Mouse (Mus musculus) MEL (cell line): ENCODE measurements at regions not wholly inside any gene's neighbourhood (a gene's known extent, or its start where the extent isn't known, plus 50 kb on each side); places are given as distances from the start of the nearest gene placed in this dataset.

Experiments
- DNase-seq: peaks from one replicate; pipeline ENCODE4 v3.0.0; 2011; ENCODE audit warnings: low read depth, low spot score
- H3K27ac ChIP-seq: 2 replicates; pipeline ENCODE4 v1.5.1; 2012; ENCODE audit warnings: low read depth, mild to moderate bottlenecking, control low read depth, low read length, moderate library complexity; ENCODE audit not compliant: control insufficient read depth
- H3K27me3 ChIP-seq, 2 experiments: fragments of 150-350 bp in 1 of 2; sonication (generic) in 1 of 2; 2 replicates each; pipeline ENCODE4 v1.6.1; 2012; ENCODE audit warnings: low read length in 2 of 2, mild to moderate bottlenecking in 2 of 2, improper control_type of control experiment in 1 of 2, moderate library complexity in 1 of 2; ENCODE audit not compliant: insufficient read depth in 2 of 2, control insufficient read depth in 1 of 2
- H3K36me3 ChIP-seq, 2 experiments: 2 replicates each; pipeline ENCODE4 v1.6.1; 2012 to 2014; ENCODE audit warnings: low read length in 2 of 2, improper control_type of control experiment in 1 of 2, inconsistent platforms in 1 of 2, mild to moderate bottlenecking in 1 of 2; ENCODE audit not compliant: insufficient read depth in 2 of 2, control insufficient read depth in 1 of 2
- H3K4me1 ChIP-seq, 2 experiments: fragments of 150-350 bp in 1 of 2; sonication (generic) in 1 of 2; 2 replicates each; pipeline ENCODE4 v1.6.1; 2012; ENCODE audit warnings: low read length in 2 of 2, improper control_type of control experiment in 1 of 2, mild to moderate bottlenecking in 1 of 2; ENCODE audit not compliant: insufficient read depth in 2 of 2, control insufficient read depth in 1 of 2
- H3K4me3 ChIP-seq, 2 experiments: fragments of 150-350 bp in 1 of 2; sonication (generic) in 1 of 2; 2 replicates each; pipeline ENCODE4 v1.5.1; 2012; ENCODE audit warnings: low read depth in 2 of 2, low read length in 2 of 2, mild to moderate bottlenecking in 2 of 2, moderate library complexity in 2 of 2, control low read depth in 1 of 2, improper control_type of control experiment in 1 of 2; ENCODE audit not compliant: control insufficient read depth in 1 of 2, insufficient read depth in 1 of 2
- H3K79me2 ChIP-seq: 2 replicates; pipeline ENCODE4 v1.6.1; 2012; ENCODE audit warnings: mild to moderate bottlenecking, low read length, moderate library complexity; ENCODE audit not compliant: control insufficient read depth, poor library complexity, insufficient read depth
- H3K9ac ChIP-seq: 2 replicates; pipeline ENCODE4 v1.6.1; 2012; ENCODE audit warnings: low read depth, mild to moderate bottlenecking, control low read depth, low read length, moderate library complexity; ENCODE audit not compliant: control insufficient read depth, poor library complexity, severe bottlenecking
- H3K9me3 ChIP-seq: fragments of 150-350 bp; sonication (generic); replicated peaks from 2 replicates; pipeline ENCODE4 v1.6.1; 2012; ENCODE audit warnings: mild to moderate bottlenecking, low read length, improper control_type of control experiment, moderate library complexity; ENCODE audit not compliant: insufficient read depth
- BHLHE40 ChIP-seq: IDR thresholded peaks from 2 replicates; pipeline ENCODE4 v1.6.1; 2012; ENCODE audit warnings: low read depth, mild to moderate bottlenecking, inconsistent platforms, low read length, improper control_type of control experiment, borderline replicate concordance
- CTCF ChIP-seq, 3 experiments: IDR thresholded peaks in 2 of 3; conservative IDR thresholded peaks in 1 of 3; 2 replicates each; pipeline ENCODE4 v1.5.1; 2011 to 2012; ENCODE audit warnings: low read length in 3 of 3, low read depth in 2 of 3, mild to moderate bottlenecking in 2 of 3, improper control_type of control experiment in 1 of 3, inconsistent platforms in 1 of 3, mixed read lengths in 1 of 3, moderate library complexity in 1 of 3; ENCODE audit not compliant: control insufficient read depth in 1 of 3, insufficient read depth in 1 of 3, poor library complexity in 1 of 3, severe bottlenecking in 1 of 3
- E2F4 ChIP-seq: IDR thresholded peaks from 2 replicates; pipeline ENCODE4 v1.6.1; 2011; ENCODE audit warnings: low read depth, low read length, improper control_type of control experiment, borderline replicate concordance
- GABPA ChIP-seq: IDR thresholded peaks from 2 replicates; pipeline ENCODE4 v1.6.1; 2012; ENCODE audit warnings: low read depth, mild to moderate bottlenecking, inconsistent platforms, low read length, improper control_type of control experiment, moderate library complexity
- KAT2A ChIP-seq: conservative IDR thresholded peaks from 2 replicates; pipeline ENCODE4 v1.6.1; 2012; ENCODE audit warnings: low read depth, low read length, improper control_type of control experiment, inconsistent platforms
- MAFK ChIP-seq: IDR thresholded peaks from 2 replicates; pipeline ENCODE4 v1.6.1; 2011; ENCODE audit warnings: low read depth, mild to moderate bottlenecking, low read length, improper control_type of control experiment, borderline replicate concordance
- MAX ChIP-seq: IDR thresholded peaks from 2 replicates; pipeline ENCODE4 v1.6.1; 2011; ENCODE audit warnings: low read length, improper control_type of control experiment
- MAZ ChIP-seq: IDR thresholded peaks from 2 replicates; pipeline ENCODE4 v1.6.1; 2012; ENCODE audit warnings: low read depth, mild to moderate bottlenecking, inconsistent platforms, low read length, improper control_type of control experiment
- MXI1 ChIP-seq: IDR thresholded peaks from 2 replicates; pipeline ENCODE4 v1.6.1; 2011; ENCODE audit warnings: mild to moderate bottlenecking, low read depth, low read length, improper control_type of control experiment
- NRF1 ChIP-seq: IDR thresholded peaks from 2 replicates; pipeline ENCODE4 v1.6.1; 2014; ENCODE audit warnings: low read depth, mild to moderate bottlenecking, inconsistent platforms, low read length, improper control_type of control experiment, moderate library complexity; ENCODE audit not compliant: poor library complexity, insufficient read depth, severe bottlenecking
- POLR2A ChIP-seq, 2 experiments: IDR thresholded peaks; 2 replicates each; pipeline ENCODE4 v1.6.1; 2011 to 2012; ENCODE audit warnings: low read length in 2 of 2, mild to moderate bottlenecking in 2 of 2, control low read depth in 1 of 2, improper control_type of control experiment in 1 of 2, low read depth in 1 of 2, moderate library complexity in 1 of 2; ENCODE audit not compliant: control insufficient read depth in 1 of 2, insufficient read depth in 1 of 2, poor library complexity in 1 of 2
- SMC3 ChIP-seq: IDR thresholded peaks from 2 replicates; pipeline ENCODE4 v1.6.1; 2011; ENCODE audit warnings: low read depth, low read length, improper control_type of control experiment
- TBP ChIP-seq: IDR thresholded peaks from 2 replicates; pipeline ENCODE4 v1.8.0; 2011; ENCODE audit warnings: low read depth, low read length, improper control_type of control experiment
- USF1 ChIP-seq: IDR thresholded peaks from 2 replicates; pipeline ENCODE4 v1.6.1; 2014; ENCODE audit warnings: low read depth, mild to moderate bottlenecking, inconsistent platforms, low read length, improper control_type of control experiment, moderate library complexity
- ZKSCAN1 ChIP-seq: IDR thresholded peaks from 2 replicates; pipeline ENCODE4 v1.6.1; 2012; ENCODE audit warnings: low read depth, mild to moderate bottlenecking, inconsistent platforms, low read length, improper control_type of control experiment, moderate library complexity
- ZMIZ1 ChIP-seq: IDR thresholded peaks from 2 replicates; pipeline ENCODE4 v1.6.1; 2012; ENCODE audit warnings: low read depth, mild to moderate bottlenecking, inconsistent platforms, low read length, improper control_type of control experiment, moderate library complexity
- ZNF384 ChIP-seq: IDR thresholded peaks from 2 replicates; pipeline ENCODE4 v1.6.1; 2012; ENCODE audit warnings: low read depth, mild to moderate bottlenecking, inconsistent platforms, low read length, improper control_type of control experiment

DNA sequence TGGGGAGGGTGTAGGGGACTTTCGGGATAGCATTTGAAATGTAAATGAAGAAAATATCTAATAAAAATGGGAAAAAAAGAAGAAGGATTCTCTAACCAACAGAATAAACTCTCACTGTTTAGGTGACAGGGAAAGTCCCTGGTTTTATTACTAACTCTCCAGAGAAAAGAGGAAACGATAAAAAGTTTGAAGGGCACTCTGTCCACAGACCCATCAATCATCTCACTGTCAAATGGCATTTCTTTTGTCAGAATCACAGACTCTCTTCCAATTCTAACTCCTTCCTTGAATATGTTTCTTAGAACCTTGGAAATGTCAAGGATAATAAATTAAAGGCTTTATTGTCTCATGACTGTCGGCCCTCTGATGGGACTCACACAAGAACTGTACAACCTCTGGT lies 275.3 kb upstream of the Rasgrp1 start:
- no peaks in the 10 kb centered on the region for H3K4me1 ChIP-seq
- H3K4me3 ChIP-seq = no peak overlapping the region
- no peak overlapping the region for H3K9ac ChIP-seq
- H3K9me3 ChIP-seq = no peaks in the 10 kb centered on the region
- no peaks in the 10 kb centered on the region for H3K36me3 ChIP-seq
- TF ChIP-seq ZMIZ1 (no peak), USF1 (no peak), TBP (no peak), GABPA (no peak), MXI1 (no peak), ZKSCAN1 (no peak), E2F4 (no peak), MAFK (no peak), KAT2A (no peak), MAX (no peak)
- TF ChIP-seq, all 39 proteins: peak for 0
- no peak overlapping the region for H3K27ac ChIP-seq
- DNase-seq = no peak
- H3K79me2 ChIP-seq = no peaks in the 10 kb centered on the region
- H3K27me3 ChIP-seq = no peaks in the 10 kb centered on the region

DNA sequence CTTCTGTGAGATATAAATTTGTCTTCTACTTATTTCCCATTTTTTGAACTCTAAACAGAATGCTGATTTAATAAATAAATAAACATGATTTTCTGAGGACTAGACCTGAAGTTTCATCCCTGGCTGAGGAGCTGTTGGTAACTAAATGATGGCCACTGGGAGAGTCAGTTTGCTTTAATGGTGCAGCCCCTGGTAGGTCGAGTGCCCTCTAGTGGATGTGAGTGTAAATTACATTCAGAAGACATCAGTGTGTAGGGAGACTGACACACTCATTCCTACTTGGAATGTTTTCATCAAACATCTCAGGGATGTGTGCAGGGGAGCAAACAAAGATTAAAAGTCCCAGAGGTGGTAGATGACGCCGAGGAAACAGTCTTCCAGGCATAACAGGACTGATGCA lies 281.2 kb upstream of the Rasgrp1 start:
- peak; percentile 23 for DNase-seq
- no peak overlapping the region for H3K9ac ChIP-seq
- H3K9me3 ChIP-seq = no peaks in the 10 kb centered on the region
- no peaks in the 10 kb centered on the region for H3K79me2 ChIP-seq
- no peak overlapping the region for H3K27ac ChIP-seq
- TF ChIP-seq MAZ = no peak
- TF ChIP-seq E2F4 = no peak
- no peak for TF ChIP-seq POLR2A (IDR thresholded peaks at IDR 0.05; ENCODE audit: control insufficient read depth in 1 of 2, insufficient read depth in 1 of 2, low read depth in 1 of 2, low read length in 2 of 2, poor library complexity in 1 of 2)
- no peak for TF ChIP-seq ZNF384
- TF ChIP-seq KAT2A = no peak
- TF ChIP-seq SMC3 = 0 out of 2 replicates have a peak, but pooled peaks have one; percentile 25
- no peak for TF ChIP-seq BHLHE40
- TF ChIP-seq NRF1 = no peak
- peak; percentile 44 to 57 (median 48) for TF ChIP-seq CTCF (IDR thresholded peaks at IDR 0.05 in 2 of 3, conservative IDR thresholded peaks at IDR 0.05 in 1 of 3; ENCODE audit: control insufficient read depth in 1 of 3, insufficient read depth in 1 of 3, low read depth in 2 of 3, low read length in 3 of 3, poor library complexity in 1 of 3, severe bottlenecking in 1 of 3)
- H3K4me3 ChIP-seq = no peak overlapping the region
- H3K27me3 ChIP-seq = no peaks in the 10 kb centered on the region
- no peaks in the 10 kb centered on the region for H3K4me1 ChIP-seq
- H3K36me3 ChIP-seq = no peaks in the 10 kb centered on the region
